Mouse (Mus musculus) spleen, adult 18-20 months (tissue): ENCODE data around the gene Ccl2.

ENCODE experiments used
- DNase-seq, 2 experiments: peaks; one replicate each; pipeline ENCODE4 v3.0.0; 2022; ENCODE audit warnings: mixed read lengths in 2 of 2

Gene Ccl2

GRCm38 (mm10) chr11:82035356-82035755 is at the start of gene Ccl2:
Gene Ccl2 (plus strand): TSS chr11:82035571.
- peak; percentile 8 to 22 for DNase-seq

- peak; percentile 23 to 62 for DNase-seq
Observed at GRCm38 (mm10) chr11:81996172-81996841, 39.1 kb upstream of the Ccl2 start.

GRCm38 (mm10) chr11:81997085-81997484 is 38.3 kb upstream of the Ccl2 start:
- no peak for DNase-seq

GRCm38 (mm10) chr11:81998646-81999045 is 36.7 kb upstream of the Ccl2 start:
- DNase-seq: no peak

- no peak for DNase-seq
Observed at GRCm38 (mm10) chr11:81999469-81999868, 35.9 kb upstream of the Ccl2 start.

GRCm38 (mm10) chr11:82000581-82000980 is 34.8 kb upstream of the Ccl2 start:
- DNase-seq: no peak

GRCm38 (mm10) chr11:82004810-82005209 is 30.6 kb upstream of the Ccl2 start:
- no peak for DNase-seq

- DNase-seq: peak in 1 of 2 experiments; percentile 18
Observed at GRCm38 (mm10) chr11:82006796-82007423, 28.5 kb upstream of the Ccl2 start.

GRCm38 (mm10) chr11:82010115-82010514 is 25.3 kb upstream of the Ccl2 start:
- no peak for DNase-seq

GRCm38 (mm10) chr11:82011411-82012193 is 23.8 kb upstream of the Ccl2 start:
- DNase-seq: no peak

- DNase-seq: no peak
Observed at GRCm38 (mm10) chr11:82013756-82014155, 21.6 kb upstream of the Ccl2 start.

GRCm38 (mm10) chr11:82015066-82015465 is 20.3 kb upstream of the Ccl2 start:
- no peak for DNase-seq

GRCm38 (mm10) chr11:82016181-82016780 is 19.1 kb upstream of the Ccl2 start:
- no peak for DNase-seq

- DNase-seq: no peak
Observed at GRCm38 (mm10) chr11:82019389-82019788, 16.0 kb upstream of the Ccl2 start.

- DNase-seq: no peak
Observed at GRCm38 (mm10) chr11:82019793-82020192, 15.6 kb upstream of the Ccl2 start.

- DNase-seq: no peak
Observed at GRCm38 (mm10) chr11:82021406-82021805, 14.0 kb upstream of the Ccl2 start.

GRCm38 (mm10) chr11:82022504-82023056 is 12.8 kb upstream of the Ccl2 start:
- no peak for DNase-seq

GRCm38 (mm10) chr11:82023769-82024168 is 11.6 kb upstream of the Ccl2 start:
- no peak for DNase-seq

- no peak for DNase-seq
Observed at GRCm38 (mm10) chr11:82030171-82030570, 5.2 kb upstream of the Ccl2 start.

GRCm38 (mm10) chr11:82032136-82032535 is 3.2 kb upstream of the Ccl2 start:
- no peak for DNase-seq

GRCm38 (mm10) chr11:82032678-82033344 is 2.6 kb upstream of the Ccl2 start:
- DNase-seq: no peak

GRCm38 (mm10) chr11:82034446-82034845 is 925 bp upstream of the Ccl2 start:
- DNase-seq: no peak
